Mouse (Mus musculus) kidney, adult 2 months (tissue): ENCODE results near the gene Sde2.

Experiments
- CTCF ChIP-seq: fragments of 200-500 bp; conservative IDR thresholded peaks from 2 replicates; pipeline ENCODE4 v1.5.1; 2011; ENCODE audit warnings: low read depth, mild to moderate bottlenecking, control low read depth, low read length, moderate library complexity, mixed read lengths; ENCODE audit not compliant: insufficient read depth, insufficient read length
- POLR2A ChIP-seq: fragments of 200-500 bp; IDR thresholded peaks from one replicate; pipeline ENCODE4 v1.6.1; 2011; ENCODE audit warnings: low read depth, low read length, control low read depth

DNA sequence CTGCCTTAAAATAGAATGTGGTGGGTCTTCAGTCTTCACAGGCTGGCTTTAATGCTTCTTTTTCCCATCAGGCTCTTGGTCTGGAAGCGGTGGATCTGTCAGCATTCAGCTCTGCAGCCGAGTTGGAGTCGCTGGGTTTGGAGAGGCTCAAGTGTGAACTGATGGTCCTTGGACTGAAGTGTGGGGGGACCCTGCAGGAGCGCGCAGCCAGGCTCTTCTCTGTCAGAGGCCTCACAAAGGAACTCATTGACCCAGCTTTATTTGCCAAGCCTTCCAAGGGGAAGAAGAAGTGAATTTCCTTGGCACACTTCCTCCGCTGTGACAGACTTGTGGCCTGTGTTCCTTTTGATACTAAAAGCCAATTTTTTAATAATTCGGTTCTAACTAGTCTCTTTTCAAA is 15.1 kb downstream of the Sde2 start:
- no peak for TF ChIP-seq CTCF
- no peak for TF ChIP-seq POLR2A
